Mouse (Mus musculus) regulatory T cell (primary cell): ENCODE measurements at regions not wholly inside any gene's neighbourhood (a gene's known extent, or its start where the extent isn't known, plus 50 kb on each side); places are given as distances from the start of the nearest gene placed in this dataset.

Experiments
- in situ Hi-C: fragments of 300-600 bp; cut with MboI, MseI; formaldehyde crosslinking; loops from one replicate; pipeline ENCODE4 v1.15.1; 2025; ENCODE audit warnings: high pct_unique_total_duplicates

DNA sequence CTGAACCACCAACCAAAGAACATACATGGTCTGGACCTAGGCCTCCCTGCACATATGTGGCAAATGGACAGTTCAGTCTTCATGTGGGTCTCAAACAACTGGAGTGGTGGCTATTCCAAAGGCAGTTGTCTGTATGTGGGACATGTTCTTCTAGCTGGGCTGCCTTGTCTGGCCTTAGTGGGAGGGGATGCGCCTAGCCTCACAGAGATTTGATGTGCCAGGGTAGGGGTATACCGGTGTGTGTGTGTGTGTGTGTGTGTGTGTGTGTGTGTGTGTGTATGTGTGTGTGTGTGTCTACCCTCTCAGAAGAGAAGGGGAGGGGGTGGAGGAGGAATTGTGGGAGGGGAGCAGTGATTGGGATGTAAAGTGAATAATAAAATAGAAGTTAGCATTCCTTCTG, 344.0 kb downstream of the Dhx35 start:
- in situ Hi-C loops, result no loop called here

DNA sequence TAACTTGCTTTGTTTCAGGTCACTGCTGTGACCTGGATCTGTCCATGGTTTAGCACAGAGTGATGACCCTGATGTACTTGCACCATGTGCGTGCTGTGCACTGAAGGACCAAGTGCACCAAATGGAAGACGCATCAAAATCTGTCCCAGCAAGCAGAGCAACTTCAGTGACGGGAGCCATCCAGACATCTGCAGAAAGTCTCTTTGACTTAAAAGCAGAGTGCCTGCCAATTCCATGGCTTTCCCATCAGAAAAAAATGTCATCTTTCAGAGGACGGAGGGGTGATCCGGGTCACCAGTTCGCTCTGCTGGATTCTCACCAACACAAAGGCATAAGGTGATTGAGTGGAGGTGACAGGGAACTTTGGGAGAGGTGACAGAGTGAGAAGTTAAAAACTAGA, 351.4 kb downstream of the Dhx35 start:
- in situ Hi-C loops, result no loop called here

DNA sequence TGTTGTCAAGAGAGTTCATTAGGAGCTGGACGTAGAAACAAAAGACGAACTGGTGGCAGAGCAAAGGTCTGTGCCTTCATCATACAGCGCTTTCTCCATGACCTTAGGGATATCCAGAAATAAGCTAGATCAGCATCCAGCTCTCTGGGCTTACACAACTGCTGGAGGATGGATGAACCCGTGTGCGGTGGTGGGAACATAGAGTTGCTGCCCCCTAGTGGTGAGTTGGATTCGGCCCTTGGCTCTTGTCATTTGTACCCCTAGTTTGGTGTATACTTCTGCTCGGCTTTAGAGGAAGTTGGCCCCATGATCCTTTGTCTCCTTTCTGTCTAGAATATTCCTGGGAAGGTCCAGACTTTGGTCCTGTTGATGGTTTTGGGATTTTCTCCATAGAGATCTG, 369.4 kb downstream of the Dhx35 start:
- in situ Hi-C loops, result loop anchor here (10.0 kb wide), 1 partner anchor 539 kb away; the partner anchor contains the start of gene Actr5

GRCm38 (mm10) chr2:159168553-159169064, 374.0 kb downstream of the Dhx35 start:
- in situ Hi-C loops, result loop anchor here (10.0 kb wide), 1 partner anchor 544 kb away; the partner anchor contains the start of gene Actr5

- in situ Hi-C loops, result no loop called here
Observed at GRCm38 (mm10) chr2:159196156-159196555, 401.5 kb downstream of the Dhx35 start.

- in situ Hi-C loops, result no loop called here
Observed at GRCm38 (mm10) chr2:159232266-159232665, 437.7 kb downstream of the Dhx35 start.

DNA sequence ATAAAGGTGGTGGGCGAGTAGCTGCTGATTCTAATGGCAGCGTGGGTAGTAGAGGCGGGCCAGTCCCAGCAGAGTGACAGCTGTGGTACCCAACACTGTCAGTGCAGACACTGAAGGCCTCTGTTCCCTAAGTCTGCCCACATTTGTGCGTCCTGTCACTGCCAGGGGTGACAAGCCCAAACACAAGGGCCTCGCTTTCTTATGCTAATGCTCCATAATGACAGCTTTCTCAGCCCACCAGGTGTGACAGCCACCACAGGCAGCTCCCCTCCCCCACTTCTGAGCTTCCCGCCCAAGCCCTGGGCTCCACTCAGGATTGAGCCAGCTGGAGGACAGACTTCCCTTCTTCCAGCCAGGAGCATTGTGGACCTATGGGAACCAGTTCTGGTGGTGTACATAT, 440.4 kb downstream of the Dhx35 start:
- in situ Hi-C loops, result no loop called here

- in situ Hi-C loops, result no loop called here
Observed at GRCm38 (mm10) chr2:159250065-159250464, 455.5 kb downstream of the Dhx35 start.

DNA sequence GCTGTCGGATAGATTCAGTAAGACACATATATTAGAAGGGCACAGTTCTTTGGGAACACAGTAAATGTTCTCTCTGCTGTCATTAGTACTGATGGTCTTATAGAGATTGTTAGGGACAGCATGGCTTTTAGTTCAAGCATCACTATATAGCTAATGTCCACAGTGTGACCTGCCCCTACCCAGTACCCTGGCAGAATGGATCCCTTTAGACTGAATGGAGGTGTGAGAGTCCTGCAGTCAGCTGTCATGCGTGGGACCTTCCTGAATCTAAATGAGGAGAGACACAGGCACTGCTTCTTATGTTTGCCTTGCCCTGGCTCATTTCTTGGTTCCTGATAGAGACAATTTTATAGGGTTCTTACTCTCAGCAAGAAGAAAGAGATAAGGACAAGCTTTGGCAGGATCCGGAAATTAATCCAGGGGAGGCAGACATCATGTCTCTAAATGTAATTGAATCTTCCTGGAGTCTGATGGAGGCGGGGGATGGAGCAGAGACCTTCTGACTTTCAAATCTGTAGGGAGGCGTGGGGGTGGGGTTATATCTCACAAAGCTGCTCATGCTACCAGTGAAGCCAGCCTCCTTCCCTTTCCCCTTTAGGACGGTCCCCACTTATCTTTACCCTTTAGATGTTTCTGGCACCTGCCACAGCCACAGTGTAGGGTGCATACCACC, 456.5 kb downstream of the Dhx35 start:
- in situ Hi-C loops, result no loop called here

DNA sequence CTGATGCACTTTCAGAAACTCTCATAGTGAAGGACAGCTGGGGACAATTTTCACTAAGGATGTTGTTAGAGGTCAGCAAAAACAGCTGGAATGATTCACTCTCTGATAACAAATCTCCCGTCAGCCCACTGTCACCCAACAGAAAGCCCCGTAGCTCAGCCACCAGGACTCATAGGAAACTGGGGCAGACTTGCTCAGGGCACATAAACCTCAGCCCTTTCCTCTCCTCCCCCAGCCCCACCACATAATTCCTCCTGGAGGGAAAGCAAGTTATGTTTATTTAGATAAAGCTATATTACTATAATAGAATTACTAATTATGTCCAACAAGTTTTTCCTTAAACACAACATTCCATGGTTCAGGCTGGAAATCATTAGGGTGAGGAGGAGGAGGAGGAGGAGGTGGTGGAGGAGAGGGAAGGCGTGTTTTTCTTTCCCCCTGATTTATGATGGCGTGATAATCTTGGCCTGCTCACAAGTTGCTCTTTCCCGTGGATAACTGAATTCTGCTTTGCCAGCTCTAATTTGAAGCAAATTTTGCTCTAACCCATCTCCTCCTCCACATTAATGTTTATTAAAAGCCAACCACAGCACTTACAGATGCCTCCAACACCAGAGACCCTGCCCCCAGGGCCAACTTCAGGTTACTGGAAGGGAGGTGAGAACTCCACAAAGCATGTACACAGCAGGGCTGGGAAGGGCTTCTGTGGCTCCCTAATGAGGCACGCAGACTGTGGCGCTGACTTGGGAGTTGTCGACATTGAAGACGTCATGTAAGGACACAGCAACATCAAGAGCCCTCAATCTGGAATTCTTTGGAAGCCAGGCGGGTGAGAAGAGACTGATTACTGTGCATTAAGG, 475.8 kb downstream of the Dhx35 start:
- in situ Hi-C loops, result no loop called here

DNA sequence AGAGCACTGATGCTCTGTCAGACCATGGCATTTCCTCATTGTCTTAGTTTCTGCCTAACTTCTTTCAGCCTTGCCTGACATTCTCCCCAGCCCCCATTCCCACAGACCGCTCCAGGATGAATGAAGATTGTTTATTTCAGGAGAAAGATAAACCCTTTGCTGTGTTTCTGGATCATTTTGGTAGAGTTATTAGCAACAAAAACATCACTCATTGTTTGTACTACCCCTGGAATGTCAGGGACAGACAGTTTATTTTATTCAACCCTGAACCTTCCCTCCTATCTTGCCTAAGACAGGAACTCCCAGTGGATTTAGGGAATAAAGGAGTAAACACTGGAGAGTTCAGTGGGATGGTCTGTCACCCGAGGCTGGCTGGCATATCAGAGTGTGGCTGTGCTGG, 484.3 kb downstream of the Dhx35 start:
- in situ Hi-C loops, result no loop called here

- in situ Hi-C loops, result no loop called here
Observed at GRCm38 (mm10) chr2:159281558-159282320, 487.1 kb downstream of the Dhx35 start.

- in situ Hi-C loops, result no loop called here
Observed at GRCm38 (mm10) chr2:159284100-159284499, 489.5 kb downstream of the Dhx35 start.

DNA sequence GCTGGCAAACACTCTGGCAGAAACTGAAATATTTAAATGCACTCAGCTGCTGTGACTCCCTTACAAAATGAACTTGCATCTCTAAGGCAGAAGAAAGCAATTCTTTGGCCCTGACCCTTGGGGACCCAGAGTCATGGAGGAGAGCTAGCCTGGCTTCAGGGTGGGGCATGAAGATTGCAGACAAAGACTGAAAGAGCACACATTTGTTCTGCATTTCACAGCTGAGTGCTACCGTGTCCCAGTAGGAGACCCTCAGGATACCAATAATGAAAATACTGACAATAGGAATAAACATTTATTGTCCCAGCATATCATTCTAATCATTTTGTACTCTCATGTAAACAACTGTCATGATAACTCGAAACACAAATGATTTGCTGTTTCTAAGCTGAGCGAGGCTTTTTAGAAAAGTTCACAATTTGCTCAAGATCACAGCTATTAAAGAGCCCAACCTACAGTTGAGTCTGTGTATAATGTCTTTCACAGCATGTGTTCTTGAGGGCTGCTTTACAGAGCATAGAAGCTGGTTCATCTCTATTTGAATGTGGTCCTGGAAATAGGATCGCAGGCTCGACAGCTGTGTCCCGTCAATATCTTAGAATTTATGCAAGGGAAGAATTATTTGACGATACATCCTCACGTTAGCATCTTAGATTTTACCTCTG, 490.1 kb downstream of the Dhx35 start:
- in situ Hi-C loops, result no loop called here

DNA sequence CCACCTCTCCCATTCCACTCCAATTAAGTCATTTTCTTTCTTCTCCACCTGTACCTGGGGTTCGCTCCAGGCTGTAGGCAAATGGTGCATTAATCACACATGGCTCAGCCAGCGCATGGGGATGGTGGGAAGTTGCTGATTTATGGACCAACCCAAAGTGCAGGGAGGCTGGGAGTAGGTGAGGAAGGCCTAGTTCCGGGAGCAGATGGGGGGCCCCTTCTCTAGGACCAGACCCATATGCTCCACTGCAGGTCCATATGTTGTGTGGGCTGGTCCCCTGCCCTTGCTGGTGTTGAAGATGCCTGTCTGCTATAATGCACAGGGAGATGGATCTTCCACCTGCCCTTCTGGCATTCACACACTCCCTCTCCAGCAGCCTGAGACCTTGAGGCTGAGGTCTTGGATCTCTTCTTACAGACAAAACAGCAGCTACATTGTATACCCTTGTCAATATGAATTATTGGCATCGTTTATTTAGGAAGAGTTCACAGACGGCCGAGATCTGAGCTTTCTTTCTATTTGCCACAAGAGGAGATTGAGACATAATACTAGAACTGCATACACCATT, 493.5 kb downstream of the Dhx35 start:
- in situ Hi-C loops, result no loop called here

DNA sequence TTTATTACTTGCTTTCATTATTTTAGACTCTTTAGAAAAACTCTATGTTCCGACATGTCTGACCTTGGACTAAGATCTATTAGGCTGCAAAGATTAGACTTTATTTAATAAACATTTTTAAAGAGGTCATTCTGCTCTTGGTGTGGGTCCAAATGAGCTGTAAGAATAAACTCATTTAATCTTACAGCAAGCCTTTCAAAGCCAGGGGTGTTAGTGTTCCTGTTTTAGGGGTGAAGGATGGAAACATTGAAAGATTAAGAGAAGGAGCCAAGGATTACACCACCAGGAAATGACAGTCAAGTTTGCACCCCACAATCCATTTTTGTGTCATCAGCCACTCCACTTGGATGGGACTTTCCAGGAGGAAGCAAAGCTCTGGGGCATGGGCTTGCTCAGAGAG, 495.5 kb downstream of the Dhx35 start:
- in situ Hi-C loops, result no loop called here

DNA sequence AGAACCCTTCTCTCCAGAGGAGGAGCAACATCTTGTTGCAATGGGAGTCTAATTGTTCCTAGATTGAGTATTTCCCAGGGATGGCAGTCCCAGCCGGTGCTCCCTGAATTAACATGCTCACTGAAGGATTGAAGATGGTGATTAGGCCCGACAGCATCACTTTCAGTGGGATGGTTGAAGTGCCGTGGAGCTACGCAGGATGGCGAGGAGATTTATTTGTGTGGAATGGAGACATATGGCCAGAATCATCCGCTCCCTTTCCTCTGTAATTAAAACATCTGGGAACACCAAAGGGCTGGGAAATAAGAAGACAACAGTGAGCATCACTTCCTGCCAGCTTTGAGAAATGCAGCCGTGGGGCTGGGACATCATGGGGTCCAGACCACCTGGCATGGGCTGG, 512.4 kb downstream of the Dhx35 start:
- in situ Hi-C loops, result no loop called here

DNA sequence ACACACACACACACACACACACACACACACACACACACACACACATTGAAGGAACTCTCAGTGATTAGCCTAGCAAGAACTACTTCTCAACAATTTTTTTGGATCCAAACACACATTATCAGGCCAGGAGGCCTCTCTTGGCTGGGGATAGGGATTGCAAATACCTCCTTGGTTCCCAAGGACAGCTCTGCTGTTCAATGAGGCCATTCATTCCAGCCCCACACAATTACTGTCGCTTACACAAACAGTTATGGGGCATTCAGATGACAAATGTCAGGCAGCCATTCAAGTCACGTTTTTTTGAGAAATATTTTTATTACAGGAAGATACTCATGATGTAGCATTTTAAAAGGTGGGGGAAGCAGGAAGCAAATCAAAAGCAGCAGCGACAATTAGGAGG, 540.1 kb downstream of the Dhx35 start:
- in situ Hi-C loops, result no loop called here

DNA sequence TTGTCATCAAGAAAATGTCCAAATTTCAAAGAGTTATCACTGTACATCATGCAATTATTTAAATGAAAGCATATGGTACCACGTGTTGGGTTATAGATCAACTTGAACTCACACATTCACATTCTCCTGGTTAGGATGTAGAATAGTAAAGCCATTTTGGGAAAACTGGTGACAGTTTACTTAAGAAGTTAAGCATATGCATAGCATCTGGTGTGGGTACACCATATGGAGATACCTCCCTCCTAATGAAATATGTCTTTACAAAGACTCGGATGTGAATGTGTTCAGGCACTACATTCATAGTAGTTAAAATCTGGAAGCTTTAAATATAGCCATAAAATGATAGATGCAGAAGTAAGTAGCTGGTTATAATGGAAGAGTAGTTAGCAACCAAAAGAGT, 542.0 kb downstream of the Dhx35 start:
- in situ Hi-C loops, result no loop called here

DNA sequence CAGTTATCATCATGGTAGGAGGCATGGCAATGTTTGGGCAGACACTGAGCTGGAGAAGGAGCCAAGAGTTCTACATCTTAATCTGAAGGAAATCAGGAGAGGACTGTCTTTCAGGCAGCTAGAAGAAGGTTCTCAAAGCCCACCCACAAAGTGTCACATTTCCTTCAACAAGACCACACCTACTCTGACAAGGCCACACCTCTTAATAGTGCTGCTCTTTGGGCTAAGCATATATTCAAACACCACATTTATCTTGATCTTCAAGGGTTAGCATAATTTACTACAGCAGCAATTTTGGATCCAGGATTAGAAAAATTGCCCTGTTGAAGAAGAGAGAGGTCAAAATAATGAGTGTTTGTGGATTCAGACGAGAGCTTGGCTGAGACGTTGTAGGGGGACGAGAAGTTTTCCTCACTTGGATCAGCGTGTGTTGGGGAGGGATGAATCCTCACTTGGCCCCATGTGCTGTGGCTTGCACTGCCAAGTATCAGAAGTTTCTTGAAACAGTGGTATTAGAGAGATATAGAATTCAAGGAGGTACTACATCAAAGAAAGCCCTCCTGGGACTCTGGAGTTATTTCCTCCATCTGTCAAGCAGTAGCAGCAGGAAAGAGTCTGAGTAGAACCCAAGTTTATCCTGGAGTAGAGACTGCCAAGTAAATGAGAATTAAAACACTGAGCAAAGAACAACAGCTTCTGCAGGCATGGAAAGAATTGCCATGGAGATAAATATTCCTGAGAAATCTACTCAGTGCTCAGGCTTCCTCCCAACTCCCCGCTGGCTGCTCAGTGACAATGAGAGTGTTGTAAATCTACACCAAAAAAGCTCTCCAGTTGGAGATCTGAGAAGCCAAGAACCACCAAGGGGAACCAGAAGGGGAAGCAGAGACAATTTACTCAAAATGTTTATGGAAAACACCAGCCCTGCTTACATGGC, 549.3 kb downstream of the Dhx35 start:
- in situ Hi-C loops, result no loop called here
